ENCODE assay signal across 23 mouse cellular contexts in genomic region chr19:6621023-6621422, GRCm38 (mm10).
"Had no signal": no experiment of that assay in that cellular context is flagged by ENCODE, and none has a peak within 500 bp of the region (broad histone marks: within the 10 kb centered on the region; RNA-seq: fewer than 3 reads in every experiment).

No protein-coding gene starts in this region.

- H3K4me2 ChIP-seq: kidney, embryonic 15.5 days; limb, embryonic 13.5 days; liver, embryonic 12.5 days; liver, embryonic 15.5 days; lung, embryonic 15.5 days; midbrain, embryonic 13.5 days; neural tube, embryonic 13.5 days; stomach, embryonic 15.5 days had no signal

- H3K4me1 ChIP-seq: kidney, embryonic 15.5 days; limb, embryonic 13.5 days; liver, embryonic 12.5 days; liver, embryonic 15.5 days; lung, embryonic 15.5 days; midbrain, embryonic 10.5 days; midbrain, embryonic 13.5 days; neural tube, embryonic 13.5 days; stomach, embryonic 15.5 days had no signal

- H3K27me3 ChIP-seq: kidney, embryonic 15.5 days; liver, embryonic 12.5 days; liver, embryonic 15.5 days; lung, embryonic 15.5 days; midbrain, embryonic 13.5 days; neural tube, embryonic 13.5 days; stomach, embryonic 15.5 days had no signal

- H3K4me3 ChIP-seq: kidney, embryonic 15.5 days; layer of hippocampus, adult 2 months; limb, embryonic 10.5 days; limb, embryonic 13.5 days; liver, embryonic 12.5 days; liver, embryonic 15.5 days; lung, embryonic 15.5 days; megakaryocyte, embryonic 14.5 days; midbrain, embryonic 10.5 days; midbrain, embryonic 13.5 days; myocyte; neural tube, embryonic 13.5 days; stomach, embryonic 15.5 days had no signal

- ATAC-seq: liver, embryonic 12.5 days; midbrain, embryonic 13.5 days; midbrain, embryonic 16.5 days had no signal

- DNase-seq: layer of hippocampus, adult 9-11 months; liver; lung, adult 18-20 months; lung, postnatal 10 days; lung, postnatal 36 days; retina, postnatal 1 day; right cerebral cortex, postnatal 25 days; spleen, adult 18-20 months; thymus, postnatal 25 days had no signal

- H3K27ac ChIP-seq: kidney, embryonic 15.5 days; layer of hippocampus, adult 2 months; limb, embryonic 10.5 days; limb, embryonic 13.5 days; liver, embryonic 12.5 days; liver, embryonic 15.5 days; lung, embryonic 15.5 days; midbrain, embryonic 10.5 days; midbrain, embryonic 13.5 days; neural tube, embryonic 13.5 days; stomach, embryonic 15.5 days had no signal

- H3K36me3 ChIP-seq: kidney, embryonic 15.5 days; limb, embryonic 10.5 days; limb, embryonic 13.5 days; liver, embryonic 12.5 days; liver, embryonic 15.5 days; lung, embryonic 15.5 days; midbrain, embryonic 10.5 days; midbrain, embryonic 13.5 days; neural tube, embryonic 13.5 days; stomach, embryonic 15.5 days had no signal

- H3K9me3 ChIP-seq: kidney, embryonic 15.5 days; limb, embryonic 10.5 days; liver, embryonic 15.5 days; lung, embryonic 15.5 days; midbrain, embryonic 10.5 days; midbrain, embryonic 13.5 days; neural tube, embryonic 13.5 days; stomach, embryonic 15.5 days had no signal

- H3K9ac ChIP-seq: kidney, embryonic 15.5 days; limb, embryonic 13.5 days; liver, embryonic 12.5 days; liver, embryonic 15.5 days; lung, embryonic 15.5 days; midbrain, embryonic 13.5 days; neural tube, embryonic 13.5 days; stomach, embryonic 15.5 days had no signal
